Mouse (Mus musculus) left cerebral cortex, adult 11 months (tissue): ENCODE results near the gene Gm20388.
"Not testable (repeated sequence)": the region's sequence is repeated elsewhere in the genome, so short reads cannot be mapped to it uniquely, and the experiment has no call there.

Experiments
- DNase-seq: peaks from one replicate; pipeline ENCODE4 v3.0.0; 2022; ENCODE audit warnings: low spot score

The Gm20388 gene

GRCm38 (mm10) chr8:122306660-122307399 is 2396.2 kb downstream of the Gm20388 start:
- no peak for DNase-seq

- DNase-seq = no peak
Measured at GRCm38 (mm10) chr8:122307836-122308235, 2397.2 kb downstream of the Gm20388 start.

GRCm38 (mm10) chr8:122309272-122309671 is 2398.6 kb downstream of the Gm20388 start:
- DNase-seq = no peak

GRCm38 (mm10) chr8:122311115-122311514 is 2400.5 kb downstream of the Gm20388 start:
- DNase-seq = no peak

- DNase-seq = no peak
Measured at GRCm38 (mm10) chr8:122312553-122312952, 2401.9 kb downstream of the Gm20388 start.

- DNase-seq = no peak
Measured at GRCm38 (mm10) chr8:122313310-122313709, 2402.7 kb downstream of the Gm20388 start.

- DNase-seq = no peak
Measured at GRCm38 (mm10) chr8:122314899-122315496, 2404.4 kb downstream of the Gm20388 start.

GRCm38 (mm10) chr8:122316402-122316801 is 2405.8 kb downstream of the Gm20388 start:
- no peak for DNase-seq

GRCm38 (mm10) chr8:122317918-122318475 is 2407.4 kb downstream of the Gm20388 start:
- no peak for DNase-seq

GRCm38 (mm10) chr8:122319045-122319707 is 2408.5 kb downstream of the Gm20388 start:
- DNase-seq = no peak

- DNase-seq = no peak
Measured at GRCm38 (mm10) chr8:122319708-122320075, 2409.1 kb downstream of the Gm20388 start.

- DNase-seq = no peak
Measured at GRCm38 (mm10) chr8:122320541-122320940, 2409.9 kb downstream of the Gm20388 start.

GRCm38 (mm10) chr8:122321455-122321921 is 2410.8 kb downstream of the Gm20388 start:
- no peak for DNase-seq

- DNase-seq = no peak
Measured at GRCm38 (mm10) chr8:122322126-122322525, 2411.5 kb downstream of the Gm20388 start.

- DNase-seq = no peak
Measured at GRCm38 (mm10) chr8:122322792-122323191, 2412.2 kb downstream of the Gm20388 start.

GRCm38 (mm10) chr8:122323951-122324402 is 2413.3 kb downstream of the Gm20388 start:
- DNase-seq = not testable (repeated sequence)

GRCm38 (mm10) chr8:122325196-122325595 is 2414.6 kb downstream of the Gm20388 start:
- DNase-seq = no peak

- no peak for DNase-seq
Measured at GRCm38 (mm10) chr8:122326114-122326542, 2415.5 kb downstream of the Gm20388 start.

GRCm38 (mm10) chr8:122329072-122329471 is 2418.4 kb downstream of the Gm20388 start:
- DNase-seq = no peak

GRCm38 (mm10) chr8:122329553-122330239 is 2419.1 kb downstream of the Gm20388 start:
- DNase-seq = no peak

- no peak for DNase-seq
Measured at GRCm38 (mm10) chr8:122330446-122331133, 2419.9 kb downstream of the Gm20388 start.
